Mouse (Mus musculus) lung, embryonic 14.5 days (tissue): ENCODE results near the gene Spry1. TPM values are rescaled to one million over a fixed set of nuclear protein-coding genes. Genes with fewer than 3 reads are reported as not detected.

Experiments
- ATAC-seq: fragments of 200-750 bp; cut with Nextera tagmentation; 2 replicates; pipeline ENCODE4 v1.8.0; 2017; ENCODE audit warnings: mild to moderate bottlenecking, moderate TSS enrichment, moderate library complexity; ENCODE audit not compliant: insufficient read depth
- DNase-seq: peaks from one replicate; pipeline ENCODE4 v3.0.0-alpha.2; 2015
- H3K27ac ChIP-seq: fragments of 300-500 bp; sonication (generic); 2 replicates; pipeline ENCODE4 v1.5.1; 2014; ENCODE audit warnings: low read depth, mild to moderate bottlenecking, moderate library complexity
- H3K27me3 ChIP-seq: fragments of 300-500 bp; sonication (generic); 2 replicates; pipeline ENCODE4 v1.6.1; 2014; ENCODE audit warnings: low read length, control low read depth; ENCODE audit not compliant: insufficient read depth
- H3K36me3 ChIP-seq: fragments of 300-500 bp; sonication (generic); 2 replicates; pipeline ENCODE4 v1.6.1; 2014; ENCODE audit warnings: control low read depth; ENCODE audit not compliant: insufficient read depth
- H3K4me1 ChIP-seq: fragments of 300-500 bp; sonication (generic); 2 replicates; pipeline ENCODE4 v1.6.1; 2014; ENCODE audit warnings: antibody characterized with exemption, control low read depth; ENCODE audit not compliant: insufficient read depth
- H3K4me2 ChIP-seq: fragments of 300-500 bp; sonication (generic); 2 replicates; pipeline ENCODE4 v1.6.1; 2014; ENCODE audit warnings: mild to moderate bottlenecking
- H3K4me3 ChIP-seq: fragments of 300-500 bp; sonication (generic); 2 replicates; pipeline ENCODE4 v1.5.1; 2014; ENCODE audit warnings: low read depth, low read length
- H3K9ac ChIP-seq: fragments of 300-500 bp; sonication (generic); 2 replicates; pipeline ENCODE4 v1.6.1; 2014
- H3K9me3 ChIP-seq: fragments of 300-500 bp; sonication (generic); 2 replicates; pipeline ENCODE4 v1.6.1; 2016; ENCODE audit warnings: low read depth, low read length, control low read depth
- CTCF ChIP-seq: IDR thresholded peaks from 2 replicates; pipeline ENCODE4 v1.5.1; 2016; ENCODE audit warnings: antibody characterized with exemption, low read depth
- WGBS: fragments of 180-500 bp; shearing (Covaris S2); extraction: QIAGEN DNeasy Blood & Tissue Kit; methylation state at CpG from one replicate; pipeline ENCODE4 v1.1.7; 2014; 5-methylcytosine and 5-hydroxymethylcytosine counted together
- polyA plus RNA-seq: library from polyadenylated mRNA; unstranded; fragments of >200 nt; fragmentation: Nextera tagmentation; extraction: Ambion mirVana; gene quantifications from 2 replicates; pipeline ENCODE4 v1.2.1, GENCODE M21; 2014

Gene Spry1
- polyA plus RNA-seq, 1 experiment from 2014 or later, result 17.8 TPM

- Histone ChIP-seq H3K9me3 (no peaks in the 10 kb centered on the region; the same call in 1 of the 2 replicates), H3K4me2 (no peak overlapping the region), H3K27ac (no peak overlapping the region), H3K4me3 (no peak overlapping the region), H3K27me3 (no peaks in the 10 kb centered on the region), H3K9ac (no peak overlapping the region), H3K36me3 (no peaks in the 10 kb centered on the region), H3K4me1 (no peaks in the 10 kb centered on the region)
- TF ChIP-seq CTCF, result no peak
- ATAC-seq (no peak), DNase-seq (no peak)
- 49% methylated on average over 13 of the region's 13 CpGs for WGBS
Observed at GRCm38 (mm10) chr3:37604976-37605875, 34.5 kb upstream of the Spry1 start.

- Histone ChIP-seq H3K4me3 (no peak overlapping the region), H3K9me3 (no peaks in the 10 kb centered on the region; the same call in 1 of the 2 replicates), H3K4me1 (no peaks in the 10 kb centered on the region), H3K27me3 (no peaks in the 10 kb centered on the region), H3K36me3 (no peaks in the 10 kb centered on the region), H3K4me2 (no peak overlapping the region), H3K9ac (no peak overlapping the region), H3K27ac (no peak overlapping the region)
- peak; percentile 32 for DNase-seq
- TF ChIP-seq CTCF, result no peak
- ATAC-seq, result no peak
- WGBS, result 74% methylated on average over 10 of the region's 10 CpGs
Observed at GRCm38 (mm10) chr3:37605876-37606238, 33.9 kb upstream of the Spry1 start.

- no peaks in the 10 kb centered on the region for H3K27me3 ChIP-seq
- WGBS, result 85% methylated on average over 4 of the region's 4 CpGs
Observed at GRCm38 (mm10) chr3:37608926-37609325, 30.8 kb upstream of the Spry1 start.

GRCm38 (mm10) chr3:37610670-37611069 is 29.1 kb upstream of the Spry1 start:
- Histone ChIP-seq H3K4me2 (no peak overlapping the region), H3K27ac (no peak overlapping the region), H3K4me3 (no peak overlapping the region), H3K4me1 (no peaks in the 10 kb centered on the region), H3K9me3 (no peaks in the 10 kb centered on the region; the same call in 1 of the 2 replicates), H3K36me3 (no peaks in the 10 kb centered on the region), H3K27me3 (no peaks in the 10 kb centered on the region), H3K9ac (no peak overlapping the region)
- WGBS, result 87% methylated on average over 2 of the region's 2 CpGs
- DNase-seq (no peak), ATAC-seq (no peak)
- TF ChIP-seq CTCF, result no peak

More at GRCm38 (mm10) chr3:37608926-37609325, 30.8 kb upstream of the Spry1 start:
- no peak overlapping the region for H3K27ac ChIP-seq
- H3K4me2 ChIP-seq, result no peak overlapping the region
- no peak overlapping the region for H3K4me3 ChIP-seq
- DNase-seq, result peak; percentile 37
- no peaks in the 10 kb centered on the region for H3K4me1 ChIP-seq
- H3K36me3 ChIP-seq, result no peaks in the 10 kb centered on the region
- H3K9ac ChIP-seq, result no peak overlapping the region
- TF ChIP-seq CTCF, result peak; percentile 47
- no peaks in the 10 kb centered on the region; the same call in 1 of the 2 replicates for H3K9me3 ChIP-seq
- ATAC-seq, result no peak

GRCm38 (mm10) chr3:37613722-37614121 is 26.0 kb upstream of the Spry1 start:
- no peak for TF ChIP-seq CTCF
- Histone ChIP-seq H3K4me2 (no peak overlapping the region), H3K27ac (no peak overlapping the region), H3K4me3 (no peak overlapping the region), H3K36me3 (no peaks in the 10 kb centered on the region), H3K9me3 (no peaks in the 10 kb centered on the region; the same call in 1 of the 2 replicates), H3K9ac (no peak overlapping the region), H3K27me3 (no peaks in the 10 kb centered on the region), H3K4me1 (no peaks in the 10 kb centered on the region)
- 58% methylated on average over 10 of the region's 10 CpGs for WGBS
- DNase-seq (peak; percentile 73), ATAC-seq (peak; percentile 71; the same call in 1 of the 2 replicates)

GRCm38 (mm10) chr3:37614878-37615650 is 24.7 kb upstream of the Spry1 start:
- no peaks in the 10 kb centered on the region for H3K4me1 ChIP-seq
- 71% methylated on average over 10 of the region's 10 CpGs for WGBS
- no peak overlapping the region for H3K27ac ChIP-seq
- no peaks in the 10 kb centered on the region for H3K27me3 ChIP-seq
- H3K4me3 ChIP-seq, result no peak overlapping the region
- no peak overlapping the region for H3K9ac ChIP-seq
- ATAC-seq, result no peak
- no peak for TF ChIP-seq CTCF
- H3K4me2 ChIP-seq, result no peak overlapping the region
- H3K9me3 ChIP-seq, result no peaks in the 10 kb centered on the region
- no peaks in the 10 kb centered on the region for H3K36me3 ChIP-seq
- no peak for DNase-seq
